Mouse (Mus musculus): Measurements from ENCODE around the gene Dhdh. TPM values are rescaled to one million over a fixed set of nuclear protein-coding genes. Genes with fewer than 3 reads are reported as not detected.

Gene Dhdh
- polyA plus RNA-seq, 1 experiment = 0.13 TPM

GRCm38 (mm10) chr7:45454971-45455370, 33.6 kb downstream of the Dhdh start:
- Histone ChIP-seq H3ac (ENCODE audit: control insufficient read depth, insufficient read length) (no peak overlapping the region), H3K4me3 (no peak overlapping the region), H3K4me2 (ENCODE audit: low read depth) (no peak overlapping the region), H3K36me3 (ENCODE audit: control insufficient read depth, insufficient read depth) (peaks cover 46% of the 10 kb centered on the region), H3K27me3 (ENCODE audit: control insufficient read depth, insufficient read depth, insufficient read length) (no peaks in the 10 kb centered on the region), H3K79me2 (ENCODE audit: control insufficient read depth, insufficient read depth) (peaks cover 24% of the 10 kb centered on the region)
- TF ChIP-seq REST (IDR thresholded peaks at IDR 0.05; ENCODE audit: insufficient read depth, insufficient read length) = no peak
- no peak for TF ChIP-seq MYOG (IDR thresholded peaks at IDR 0.05; ENCODE audit: control insufficient read depth in 1 of 3, insufficient read depth in 1 of 3, insufficient read length in 2 of 3, low read depth in 2 of 3)
- TF ChIP-seq E2F4 (IDR thresholded peaks at IDR 0.05; ENCODE audit: insufficient read depth) = no peak
- no peak for TF ChIP-seq MAX (IDR thresholded peaks at IDR 0.05; ENCODE audit: low read depth)
- TF ChIP-seq POLR2A (IDR thresholded peaks at IDR 0.05; ENCODE audit: insufficient read length, low read depth) = peak; percentile 5
- TF ChIP-seq TCF12 (IDR thresholded peaks at IDR 0.05; ENCODE audit: insufficient read depth, poor library complexity, severe bottlenecking) = no peak
- TF ChIP-seq POLR2AphosphoS2 (IDR thresholded peaks at IDR 0.05; ENCODE audit: insufficient read length, low read depth) = peak; percentile 67
- no peak for TF ChIP-seq TCF3 (IDR thresholded peaks at IDR 0.05; ENCODE audit: insufficient read length, low read depth)
- TF ChIP-seq CEBPB (IDR thresholded peaks at IDR 0.05; ENCODE audit: insufficient read depth, poor library complexity, severe bottlenecking) = no peak
- no peak for TF ChIP-seq USF1 (IDR thresholded peaks at IDR 0.05; ENCODE audit: low read depth)

- no peak for TF ChIP-seq TCF12 (IDR thresholded peaks at IDR 0.05; ENCODE audit: insufficient read depth, poor library complexity, severe bottlenecking)
- no peak for TF ChIP-seq E2F4 (IDR thresholded peaks at IDR 0.05; ENCODE audit: insufficient read depth)
- no peak for TF ChIP-seq USF1 (IDR thresholded peaks at IDR 0.05; ENCODE audit: low read depth)
- TF ChIP-seq MYOD1 (IDR thresholded peaks at IDR 0.05; ENCODE audit: control insufficient read depth in 1 of 3, insufficient read length in 2 of 3, low read depth in 2 of 3) = no peak
- TF ChIP-seq REST (IDR thresholded peaks at IDR 0.05; ENCODE audit: insufficient read depth, insufficient read length) = no peak
- TF ChIP-seq POLR2AphosphoS2 (IDR thresholded peaks at IDR 0.05; ENCODE audit: insufficient read length, low read depth) = peak; percentile 33
- TF ChIP-seq TCF3 (IDR thresholded peaks at IDR 0.05; ENCODE audit: insufficient read length, low read depth) = no peak
- H3K27me3 ChIP-seq (ENCODE audit: control insufficient read depth, insufficient read depth, insufficient read length) = no peaks in the 10 kb centered on the region
- no peak overlapping the region for H3K4me2 ChIP-seq (ENCODE audit: low read depth)
- H3ac ChIP-seq (ENCODE audit: control insufficient read depth, insufficient read length) = no peak overlapping the region
- no peak overlapping the region for H3K4me3 ChIP-seq
- no peaks in the 10 kb centered on the region for H3K79me2 ChIP-seq (ENCODE audit: control insufficient read depth, insufficient read depth)
- peaks cover 49% of the 10 kb centered on the region for H3K36me3 ChIP-seq (ENCODE audit: control insufficient read depth, insufficient read depth)
Observed at GRCm38 (mm10) chr7:45451344-45451982, 37.1 kb downstream of the Dhdh start.

GRCm38 (mm10) chr7:45449974-45450373, 38.6 kb downstream of the Dhdh start:
- H3K36me3 ChIP-seq (ENCODE audit: control insufficient read depth, insufficient read depth) = peaks cover 59% of the 10 kb centered on the region
- no peak overlapping the region for H3K4me3 ChIP-seq
- H3K4me2 ChIP-seq (ENCODE audit: low read depth) = no peak overlapping the region
- H3K27me3 ChIP-seq (ENCODE audit: control insufficient read depth, insufficient read depth, insufficient read length) = no peaks in the 10 kb centered on the region
- no peaks in the 10 kb centered on the region for H3K79me2 ChIP-seq (ENCODE audit: control insufficient read depth, insufficient read depth)
- no peak for TF ChIP-seq CEBPB (IDR thresholded peaks at IDR 0.05; ENCODE audit: insufficient read depth, poor library complexity, severe bottlenecking)
- no peak for TF ChIP-seq TCF3 (IDR thresholded peaks at IDR 0.05; ENCODE audit: insufficient read length, low read depth)
- TF ChIP-seq E2F4 (IDR thresholded peaks at IDR 0.05; ENCODE audit: insufficient read depth) = no peak
- no peak for TF ChIP-seq MYOG (IDR thresholded peaks at IDR 0.05; ENCODE audit: control insufficient read depth in 1 of 3, insufficient read depth in 1 of 3, insufficient read length in 2 of 3, low read depth in 2 of 3)
- no peak overlapping the region for H3ac ChIP-seq (ENCODE audit: control insufficient read depth, insufficient read length)

- H3K4me3 ChIP-seq = no peak overlapping the region
- peaks cover 63% of the 10 kb centered on the region for H3K36me3 ChIP-seq (ENCODE audit: control insufficient read depth, insufficient read depth)
- no peak overlapping the region for H3ac ChIP-seq (ENCODE audit: control insufficient read depth, insufficient read length)
- no peaks in the 10 kb centered on the region for H3K79me2 ChIP-seq (ENCODE audit: control insufficient read depth, insufficient read depth)
- TF ChIP-seq MAX (IDR thresholded peaks at IDR 0.05; ENCODE audit: low read depth) = no peak
- TF ChIP-seq CEBPB (IDR thresholded peaks at IDR 0.05; ENCODE audit: insufficient read depth, poor library complexity, severe bottlenecking) = no peak
- no peak for TF ChIP-seq MYOG (IDR thresholded peaks at IDR 0.05; ENCODE audit: control insufficient read depth in 1 of 3, insufficient read depth in 1 of 3, insufficient read length in 2 of 3, low read depth in 2 of 3)
- no peak for TF ChIP-seq TCF3 (IDR thresholded peaks at IDR 0.05; ENCODE audit: insufficient read length, low read depth)
- TF ChIP-seq E2F4 (IDR thresholded peaks at IDR 0.05; ENCODE audit: insufficient read depth) = no peak
- H3K27me3 ChIP-seq (ENCODE audit: control insufficient read depth, insufficient read depth, insufficient read length) = no peaks in the 10 kb centered on the region
- peak overlapping the region; percentile 47 for H3K4me2 ChIP-seq (ENCODE audit: low read depth)
Observed at GRCm38 (mm10) chr7:45447325-45447990, 41.1 kb downstream of the Dhdh start.

GRCm38 (mm10) chr7:45446589-45446988, 42.0 kb downstream of the Dhdh start:
- TF ChIP-seq USF1 (IDR thresholded peaks at IDR 0.05; ENCODE audit: low read depth) (no peak), MYOD1 (IDR thresholded peaks at IDR 0.05; ENCODE audit: control insufficient read depth in 1 of 3, insufficient read length in 2 of 3, low read depth in 2 of 3) (no peak), POLR2AphosphoS2 (IDR thresholded peaks at IDR 0.05; ENCODE audit: insufficient read length, low read depth) (no peak), REST (IDR thresholded peaks at IDR 0.05; ENCODE audit: insufficient read depth, insufficient read length) (no peak), TCF12 (IDR thresholded peaks at IDR 0.05; ENCODE audit: insufficient read depth, poor library complexity, severe bottlenecking) (no peak), MYOG (IDR thresholded peaks at IDR 0.05; ENCODE audit: control insufficient read depth in 1 of 3, insufficient read depth in 1 of 3, insufficient read length in 2 of 3, low read depth in 2 of 3) (no peak), SRF (IDR thresholded peaks at IDR 0.05; ENCODE audit: control insufficient read depth, insufficient read length, low read depth) (no peak), MAX (IDR thresholded peaks at IDR 0.05; ENCODE audit: low read depth) (no peak), E2F4 (IDR thresholded peaks at IDR 0.05; ENCODE audit: insufficient read depth) (no peak), CEBPB (IDR thresholded peaks at IDR 0.05; ENCODE audit: insufficient read depth, poor library complexity, severe bottlenecking) (no peak), POLR2A (IDR thresholded peaks at IDR 0.05; ENCODE audit: insufficient read length, low read depth) (no peak), TCF3 (IDR thresholded peaks at IDR 0.05; ENCODE audit: insufficient read length, low read depth) (no peak)
- peaks cover 60% of the 10 kb centered on the region for H3K36me3 ChIP-seq (ENCODE audit: control insufficient read depth, insufficient read depth)

More at GRCm38 (mm10) chr7:45446589-45446988, 42.0 kb downstream of the Dhdh start:
- Histone ChIP-seq H3K27me3 (ENCODE audit: control insufficient read depth, insufficient read depth, insufficient read length) (no peaks in the 10 kb centered on the region), H3K4me2 (ENCODE audit: low read depth) (no peak overlapping the region), H3ac (ENCODE audit: control insufficient read depth, insufficient read length) (no peak overlapping the region), H3K4me3 (no peak overlapping the region), H3K79me2 (ENCODE audit: control insufficient read depth, insufficient read depth) (no peaks in the 10 kb centered on the region)

Data from myocyte (in vitro differentiated cells).